In genomic region chr5:21186821-21187220, GRCm38 (mm10) we compare ENCODE assay signal across 7 mouse cellular contexts. TPM values are rescaled to one million over a fixed set of nuclear protein-coding genes. Genes with fewer than 3 reads are reported as not detected.
DNase-seq lines count a peak whose midpoint lies in the region; ATAC-seq and TF ChIP-seq lines count a peak whose summit lies in the region.

No protein-coding gene starts in this region.

- peaks cover 14% of the 10 kb centered on the region for H3K4me1 ChIP-seq in spleen, adult 2 months (ENCODE audit: control insufficient read depth, insufficient read depth, insufficient read length)
- H3K4me1 ChIP-seq in embryonic facial prominence, embryonic 13.5 days, result peaks cover 10% of the 10 kb centered on the region; the same call in 1 of the 2 replicates
- H3K4me1 ChIP-seq in limb, embryonic 15.5 days, result peaks cover 12% of the 10 kb centered on the region; the same call in 1 of the 2 replicates
- H3K4me1 ChIP-seq in stomach, postnatal 0 days (replicated peaks; ENCODE audit: control insufficient read depth, insufficient read depth), result no peaks in the 10 kb centered on the region

- no peaks in the 10 kb centered on the region for H3K27me3 ChIP-seq in spleen, adult 2 months (ENCODE audit: control insufficient read depth, insufficient read depth, low read length)
- H3K27me3 ChIP-seq in embryonic facial prominence, embryonic 13.5 days, result 0 out of 2 replicates have a peak, but pooled peaks cover 4% of the 10 kb centered on the region
- H3K27me3 ChIP-seq in limb, embryonic 15.5 days, result 0 out of 2 replicates have a peak, but pooled peaks cover 3% of the 10 kb centered on the region
- no peaks in the 10 kb centered on the region for H3K27me3 ChIP-seq in stomach, postnatal 0 days (ENCODE audit: control insufficient read depth, insufficient read depth, low read length)

- peak overlapping the region; percentile 72; the same call in 1 of the 2 replicates for H3K9ac ChIP-seq in embryonic facial prominence, embryonic 13.5 days
- peak overlapping the region; percentile 42; the same call in 1 of the 2 replicates for H3K9ac ChIP-seq in limb, embryonic 15.5 days
- H3K9ac ChIP-seq in stomach, postnatal 0 days (ENCODE audit: low read length), result no peak overlapping the region

- TF ChIP-seq EP300 in stomach, postnatal 0 days (optimal IDR thresholded peaks at IDR 0.05), result no peak

- no peaks in the 10 kb centered on the region for H3K36me3 ChIP-seq in spleen, adult 2 months (ENCODE audit: control insufficient read depth, insufficient read depth, low read length)
- no peaks in the 10 kb centered on the region for H3K36me3 ChIP-seq in embryonic facial prominence, embryonic 13.5 days
- H3K36me3 ChIP-seq in limb, embryonic 15.5 days, result no peaks in the 10 kb centered on the region
- no peaks in the 10 kb centered on the region for H3K36me3 ChIP-seq in stomach, postnatal 0 days (ENCODE audit: control insufficient read depth, insufficient read depth, low read length)

- TF ChIP-seq CTCF in spleen, adult 2 months (IDR thresholded peaks at IDR 0.05; ENCODE audit: extremely low read depth, insufficient read depth, insufficient read length, insufficient replicate concordance), result no peak
- no peak for TF ChIP-seq CTCF in stomach, postnatal 0 days (IDR thresholded peaks at IDR 0.05; ENCODE audit: low read depth)

- H3K4me2 ChIP-seq in embryonic facial prominence, embryonic 13.5 days, result peak overlapping the region; percentile 93
- H3K4me2 ChIP-seq in limb, embryonic 15.5 days, result peak overlapping the region; percentile 90
- peak overlapping the region; percentile 81 for H3K4me2 ChIP-seq in stomach, postnatal 0 days (replicated peaks; ENCODE audit: low read depth)

- no peaks in the 10 kb centered on the region for H3K9me3 ChIP-seq in embryonic facial prominence, embryonic 13.5 days
- H3K9me3 ChIP-seq in limb, embryonic 15.5 days, result no peaks in the 10 kb centered on the region
- H3K9me3 ChIP-seq in stomach, postnatal 0 days (ENCODE audit: control insufficient read depth, low read length), result no peaks in the 10 kb centered on the region

- H3K27ac ChIP-seq in spleen, adult 2 months (ENCODE audit: insufficient read depth, low read length), result no peak overlapping the region
- H3K27ac ChIP-seq in embryonic facial prominence, embryonic 13.5 days, result no peak overlapping the region
- H3K27ac ChIP-seq in limb, embryonic 15.5 days, result no peak overlapping the region
- H3K27ac ChIP-seq in stomach, postnatal 0 days (replicated peaks), result no peak overlapping the region

- no peak for DNase-seq in spleen, adult 2 months (ENCODE audit: low read depth in 1 of 2, low spot score in 2 of 2)
- no peak for DNase-seq in spleen, postnatal 36 days (ENCODE audit: low spot score in 2 of 2)
- DNase-seq in stomach, postnatal 0 days (ENCODE audit: low spot score), result no peak
- DNase-seq in layer of hippocampus, postnatal 14 days (ENCODE audit: low spot score in 2 of 2), result no peak
- no peak for DNase-seq in cerebellum, adult 8-10 months

- no peak for TF ChIP-seq POLR2A in spleen, adult 2 months (IDR thresholded peaks at IDR 0.05; ENCODE audit: low read depth, low read length)

- 4% methylated on average over 4 of the region's 4 CpGs for WGBS in spleen, adult 2 months
- WGBS in embryonic facial prominence, embryonic 13.5 days, result 10% methylated on average over 4 of the region's 4 CpGs
- 13% methylated on average over 4 of the region's 4 CpGs for WGBS in limb, embryonic 15.5 days
- WGBS in stomach, postnatal 0 days, result 16% methylated on average over 4 of the region's 4 CpGs

- peak overlapping the region; percentile 44 for H3K4me3 ChIP-seq in spleen, adult 2 months (ENCODE audit: extremely low read depth, insufficient read depth, insufficient read length)
- peak overlapping the region; percentile 58 for H3K4me3 ChIP-seq in embryonic facial prominence, embryonic 13.5 days
- peak overlapping the region; percentile 58 for H3K4me3 ChIP-seq in limb, embryonic 15.5 days
- H3K4me3 ChIP-seq in stomach, postnatal 0 days (ENCODE audit: low read depth, low read length), result peak overlapping the region; percentile 59

- no peak for ATAC-seq in embryonic facial prominence, embryonic 13.5 days (ENCODE audit: insufficient number of reproducible peaks, insufficient read depth, low FRiP score, low TSS enrichment, low read depth)
- ATAC-seq in limb, embryonic 15.5 days (ENCODE audit: insufficient number of reproducible peaks, low FRiP score, low TSS enrichment, low read depth), result no peak
- no peak for ATAC-seq in stomach, postnatal 0 days (ENCODE audit: low FRiP score, low TSS enrichment)

RNA-seq across cellular contexts. Expression of gene Gsap, which starts 0.8 kb away (rescaled TPM):
- polyA plus RNA-seq in spleen, adult 2 months (2012; rRNA removed), result 7.0 and 7.9 TPM in 2 replicates
- polyA plus RNA-seq in embryonic facial prominence, embryonic 13.5 days (2015; fragmentation: Nextera tagmentation; extraction: Ambion mirVana), result 2.9 and 3.8 TPM in 2 replicates
- 2.8 TPM in 2 replicates for polyA plus RNA-seq in limb, embryonic 15.5 days (2015; fragmentation: Nextera tagmentation; extraction: Ambion mirVana)
- polyA plus RNA-seq in stomach, postnatal 0 days (2015; fragmentation: Nextera tagmentation; extraction: Ambion mirVana), result 1.4 TPM in 2 replicates
- total RNA-seq in layer of hippocampus, postnatal 14 days (2021), result 1 to 10 TPM; 8.5 to 8.9 TPM
